Mouse (Mus musculus): ENCODE measurements around the gene Tnfsf10. TPM values are rescaled to one million over a fixed set of nuclear protein-coding genes. Genes with fewer than 3 reads are reported as not detected.
"Not testable (repeated sequence)": the region's sequence is repeated elsewhere in the genome, so short reads cannot be mapped to it uniquely, and the experiment has no call there.

Gene Tnfsf10
- total RNA-seq (2014; rRNA removed), result 0.69 and 0.76 TPM in 2 replicates
- polyA plus RNA-seq (2015; fragmentation: Nextera tagmentation; extraction: Ambion mirVana), result 0.19 and 0.38 TPM in 2 replicates

- H3K27me3 ChIP-seq (ENCODE audit: insufficient read depth, low read length), result no peaks in the 10 kb centered on the region
- H3K4me1 ChIP-seq (ENCODE audit: insufficient read depth), result 0 out of 2 replicates have a peak, but pooled peaks cover 3% of the 10 kb centered on the region
- DNase-seq (no peak), ATAC-seq (no peak)
- no peak for TF ChIP-seq CTCF (IDR thresholded peaks at IDR 0.05; ENCODE audit: low read depth)
- WGBS, result 71% methylated on average over 9 of the region's 9 CpGs
- no peaks in the 10 kb centered on the region for H3K9me3 ChIP-seq (ENCODE audit: low read length)
- no peak within 1 kb of the TSS for H3K27ac ChIP-seq (ENCODE audit: low read depth, low read length)
- no peak within 1 kb of the TSS for H3K4me3 ChIP-seq (ENCODE audit: low read depth, low read length)
- no peak within 1 kb of the TSS for H3K9ac ChIP-seq
- H3K4me2 ChIP-seq (ENCODE audit: low read depth), result no peak within 1 kb of the TSS
- no peaks in the 10 kb centered on the region for H3K36me3 ChIP-seq (ENCODE audit: insufficient read depth)
These were observed at the start of gene Tnfsf10 for GRCm38 (mm10) chr3:27316559-27317287. Gene Tnfsf10 (plus strand): TSS chr3:27317028.

GRCm38 (mm10) chr3:27267327-27267726 lies 49.5 kb upstream of the Tnfsf10 start:
- Histone ChIP-seq H3K4me2 (ENCODE audit: low read depth) (no peak overlapping the region), H3K9me3 (ENCODE audit: low read length) (no peaks in the 10 kb centered on the region), H3K27me3 (ENCODE audit: insufficient read depth, low read length) (no peaks in the 10 kb centered on the region), H3K4me3 (ENCODE audit: low read depth, low read length) (no peak overlapping the region), H3K9ac (no peak overlapping the region), H3K27ac (ENCODE audit: low read depth, low read length) (no peak overlapping the region), H3K36me3 (ENCODE audit: insufficient read depth) (no peaks in the 10 kb centered on the region), H3K4me1 (ENCODE audit: insufficient read depth) (no peaks in the 10 kb centered on the region)
- ATAC-seq, result no peak
- no peak for TF ChIP-seq CTCF (IDR thresholded peaks at IDR 0.05; ENCODE audit: low read depth)
- WGBS, result 82% methylated on average over 5 of the region's 5 CpGs
- no peak for DNase-seq

- Histone ChIP-seq H3K4me1 (ENCODE audit: insufficient read depth) (no peaks in the 10 kb centered on the region), H3K4me2 (ENCODE audit: low read depth) (no peak overlapping the region), H3K27ac (ENCODE audit: low read depth, low read length) (no peak overlapping the region), H3K9ac (no peak overlapping the region), H3K4me3 (ENCODE audit: low read depth, low read length) (no peak overlapping the region), H3K27me3 (ENCODE audit: insufficient read depth, low read length) (no peaks in the 10 kb centered on the region), H3K9me3 (ENCODE audit: low read length) (no peaks in the 10 kb centered on the region), H3K36me3 (ENCODE audit: insufficient read depth) (no peaks in the 10 kb centered on the region)
- TF ChIP-seq CTCF (IDR thresholded peaks at IDR 0.05; ENCODE audit: low read depth), result no peak
- ATAC-seq, result no peak
- no peak for DNase-seq
- WGBS, result 72% methylated on average over 4 of the region's 4 CpGs
These were observed 48.9 kb upstream of the Tnfsf10 start for GRCm38 (mm10) chr3:27267887-27268286.

GRCm38 (mm10) chr3:27269151-27269550 lies 47.7 kb upstream of the Tnfsf10 start:
- Histone ChIP-seq H3K4me1 (ENCODE audit: insufficient read depth) (no peaks in the 10 kb centered on the region), H3K27me3 (ENCODE audit: insufficient read depth, low read length) (no peaks in the 10 kb centered on the region), H3K4me3 (ENCODE audit: low read depth, low read length) (no peak overlapping the region), H3K27ac (ENCODE audit: low read depth, low read length) (no peak overlapping the region), H3K4me2 (ENCODE audit: low read depth) (no peak overlapping the region), H3K9me3 (ENCODE audit: low read length) (no peaks in the 10 kb centered on the region), H3K36me3 (ENCODE audit: insufficient read depth) (no peaks in the 10 kb centered on the region), H3K9ac (no peak overlapping the region)
- TF ChIP-seq CTCF (IDR thresholded peaks at IDR 0.05; ENCODE audit: low read depth), result no peak
- ATAC-seq (no peak), DNase-seq (no peak)
- WGBS, result 67% methylated on average over 4 of the region's 4 CpGs

- H3K27me3 ChIP-seq (ENCODE audit: insufficient read depth, low read length), result no peaks in the 10 kb centered on the region
- 38% methylated on average over 11 of the region's 11 CpGs for WGBS
- H3K4me1 ChIP-seq (ENCODE audit: insufficient read depth), result no peaks in the 10 kb centered on the region
- H3K9me3 ChIP-seq (ENCODE audit: low read length), result no peaks in the 10 kb centered on the region
- TF ChIP-seq CTCF (IDR thresholded peaks at IDR 0.05; ENCODE audit: low read depth), result no peak
- no peak; the same call in 1 of the 2 replicates for ATAC-seq
- no peak overlapping the region for H3K27ac ChIP-seq (ENCODE audit: low read depth, low read length)
- H3K36me3 ChIP-seq (ENCODE audit: insufficient read depth), result no peaks in the 10 kb centered on the region
- no peak overlapping the region for H3K4me2 ChIP-seq (ENCODE audit: low read depth)
- no peak overlapping the region for H3K4me3 ChIP-seq (ENCODE audit: low read depth, low read length)
- no peak for DNase-seq
- no peak overlapping the region for H3K9ac ChIP-seq
These were observed 46.5 kb upstream of the Tnfsf10 start for GRCm38 (mm10) chr3:27270160-27270962.

- ATAC-seq, result no peak
- Histone ChIP-seq H3K9ac (no peak overlapping the region), H3K9me3 (ENCODE audit: low read length) (no peaks in the 10 kb centered on the region), H3K4me1 (ENCODE audit: insufficient read depth) (no peaks in the 10 kb centered on the region), H3K4me2 (ENCODE audit: low read depth) (no peak overlapping the region), H3K27me3 (ENCODE audit: insufficient read depth, low read length) (no peaks in the 10 kb centered on the region), H3K4me3 (ENCODE audit: low read depth, low read length) (no peak overlapping the region), H3K27ac (ENCODE audit: low read depth, low read length) (no peak overlapping the region), H3K36me3 (ENCODE audit: insufficient read depth) (no peaks in the 10 kb centered on the region)
- DNase-seq, result no peak
- TF ChIP-seq CTCF (IDR thresholded peaks at IDR 0.05; ENCODE audit: low read depth), result no peak
- WGBS, result 13% methylated on average over 7 of the region's 7 CpGs
These were observed 43.7 kb upstream of the Tnfsf10 start for GRCm38 (mm10) chr3:27272926-27273745.

GRCm38 (mm10) chr3:27279286-27279925 lies 37.4 kb upstream of the Tnfsf10 start:
- H3K36me3 ChIP-seq (ENCODE audit: insufficient read depth); H3K27ac ChIP-seq (ENCODE audit: low read depth, low read length); DNase-seq; H3K4me3 ChIP-seq (ENCODE audit: low read depth, low read length); H3K9ac ChIP-seq; ATAC-seq; H3K4me1 ChIP-seq (ENCODE audit: insufficient read depth); H3K27me3 ChIP-seq (ENCODE audit: insufficient read depth, low read length); H3K4me2 ChIP-seq (ENCODE audit: low read depth); H3K9me3 ChIP-seq (ENCODE audit: low read length): not testable (repeated sequence)
- WGBS, result 98% methylated on average over 14 of the region's 14 CpGs
